Mouse (Mus musculus): ENCODE measurements around the gene Nfrkb. TPM values are rescaled to one million over a fixed set of nuclear protein-coding genes. Genes with fewer than 3 reads are reported as not detected.

Nfrkb gene
- polyA plus RNA-seq (2017; shearing (Covaris generic)): 62.2 TPM

DNA sequence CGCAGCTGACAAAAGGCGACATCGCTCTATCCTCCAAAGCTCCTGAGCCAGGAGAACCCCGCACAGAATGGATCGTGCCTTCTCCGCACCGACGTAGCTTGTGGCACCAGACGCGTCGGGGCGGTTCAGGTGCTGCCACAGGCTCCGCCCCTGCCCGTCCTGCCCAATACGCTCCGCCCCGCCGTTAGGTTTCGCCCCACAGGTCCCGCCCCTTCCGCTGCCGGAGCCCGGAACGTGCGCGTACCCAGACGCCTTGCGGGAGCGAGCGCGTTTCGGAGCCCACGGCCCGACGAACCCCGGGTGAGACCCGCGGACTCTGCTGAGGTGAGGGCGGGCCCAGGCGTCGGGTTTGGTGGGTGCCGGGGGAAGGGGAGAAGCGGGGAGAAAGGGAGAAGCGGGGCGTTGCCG, at the start of gene Nfrkb:
Nfrkb (plus strand) TSS at position 246 of the 408 bp plus-strand sequence.

DNA sequence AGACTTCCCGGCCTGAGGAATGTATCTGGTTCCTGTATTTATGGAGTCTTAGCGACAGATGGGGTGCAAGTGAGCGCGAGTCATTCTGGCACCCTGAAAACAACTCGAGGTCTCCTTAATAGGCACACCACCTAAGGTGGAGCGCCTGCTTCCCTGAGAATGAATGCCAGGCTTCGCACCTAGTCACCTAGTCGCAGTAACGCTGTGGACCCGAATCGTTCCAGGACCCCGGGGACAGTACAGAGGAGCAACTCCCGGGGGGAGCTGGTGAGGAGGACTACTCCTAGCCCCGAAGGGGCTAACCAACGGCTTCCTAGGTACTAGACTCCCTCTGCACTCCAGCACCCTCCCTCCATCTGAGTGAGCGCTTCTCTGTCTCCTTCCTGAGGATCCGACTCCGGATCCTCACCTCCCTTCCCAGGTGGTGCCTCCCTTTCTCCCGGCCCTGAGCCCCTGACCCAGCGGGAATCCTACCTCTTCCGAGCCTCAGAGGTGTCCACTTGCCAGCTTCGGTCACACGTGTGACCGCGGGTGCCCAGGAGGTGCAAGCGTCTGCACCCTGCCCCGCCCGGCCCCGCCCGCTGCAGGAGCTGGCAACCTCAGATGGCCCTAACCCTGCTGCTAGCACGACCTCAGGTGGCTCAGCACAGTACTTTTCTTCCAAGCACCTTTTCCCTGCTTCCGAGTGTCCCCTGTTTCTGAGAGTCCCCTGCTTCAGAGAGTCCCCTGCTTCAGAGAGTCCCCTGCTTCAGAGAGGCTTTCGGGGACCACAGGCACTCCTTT, 77.9 kb downstream of the Nfrkb start, which contains the start of gene Tmem45b:
Tmem45b (minus strand) TSS at position 771 of the 783 bp plus-strand sequence.

Other genes starting within 250 kb of the Nfrkb start
- gene Aplp2, start 174.4 kb upstream of the Nfrkb start, polyA plus RNA-seq (2017; shearing (Covaris generic)): 155 TPM
- 14.6 TPM for gene Prdm10, start 105.7 kb upstream of the Nfrkb start, polyA plus RNA-seq (2017; shearing (Covaris generic))
- gene Tmem45b, start 78.3 kb downstream of the Nfrkb start, polyA plus RNA-seq (2017; shearing (Covaris generic)): not detected

Data from activated CD4-positive, CD25-positive, alpha-beta regulatory T cell, adult 9 weeks (primary cell).